In genomic region chr1:159991734-159992565, GRCm38 (mm10) we compare ENCODE assay signal across 30 mouse cellular contexts. TPM values are rescaled to one million over a fixed set of nuclear protein-coding genes. Genes with fewer than 3 reads are reported as not detected.
A peak's percentile ranks its signal among the peaks of the same experiment; 100 is the strongest.
DNase-seq lines count a peak whose midpoint lies in the region; ATAC-seq and TF ChIP-seq lines count a peak whose summit lies in the region.
"Had no signal": no experiment of that assay in that cellular context is flagged by ENCODE, and none has a peak within 500 bp of the region (broad histone marks: within the 10 kb centered on the region; RNA-seq: fewer than 3 reads in every experiment).

No protein-coding gene starts in this region.

- no peak; the same call in 1 of the 2 replicates for TF ChIP-seq POLR2A in spleen, adult 2 months (IDR thresholded peaks at IDR 0.05; ENCODE audit: low read depth, low read length)
- no peak for TF ChIP-seq POLR2A in bone marrow, adult 2 months (IDR thresholded peaks at IDR 0.05; ENCODE audit: borderline replicate concordance, control insufficient read depth, low read depth, low read length)

- DNase-seq in spleen, adult 2 months (ENCODE audit: low read depth in 1 of 2, low spot score in 2 of 2), result peak in 1 of 2 experiments; percentile 63
- DNase-seq in spleen, adult 18-20 months, result no peak
- DNase-seq in telencephalon, adult 2 months (ENCODE audit: low read depth, low spot score), result peak; percentile 23
- DNase-seq: adrenal gland, postnatal 14 days; cerebellum, adult 18-20 months; cerebellum, postnatal 10 days; gastrocnemius, postnatal 36 days; heart, postnatal 14 days; kidney, adult 2 months; layer of hippocampus, adult 9-11 months; liver; lung, postnatal 4 days; retina, postnatal 1 day; right cerebral cortex, postnatal 25 days; thymus, adult 2 months; thymus, postnatal 4 days had no signal

- no peak for TF ChIP-seq CTCF in spleen, adult 2 months (IDR thresholded peaks at IDR 0.05; ENCODE audit: extremely low read depth, insufficient read depth, insufficient read length, insufficient replicate concordance)
- TF ChIP-seq CTCF in bone marrow, adult 2 months (IDR thresholded peaks at IDR 0.05; ENCODE audit: control insufficient read depth, insufficient read depth, low read length), result no peak

- no peaks in the 10 kb centered on the region; the same call in 1 of the 2 replicates for H3K36me3 ChIP-seq in spleen, adult 2 months (ENCODE audit: control insufficient read depth, insufficient read depth, low read length)
- H3K36me3 ChIP-seq: embryonic facial prominence, embryonic 10.5 days; embryonic facial prominence, embryonic 15.5 days; intestine, embryonic 15.5 days; liver, embryonic 15.5 days; lung, embryonic 15.5 days; midbrain, embryonic 13.5 days had no signal

- no peak overlapping the region for H3K4me3 ChIP-seq in spleen, adult 2 months (ENCODE audit: extremely low read depth, insufficient read depth, insufficient read length)
- H3K4me3 ChIP-seq in bone marrow, adult 2 months (replicated peaks; ENCODE audit: control insufficient read depth, low read depth, low read length), result no peak overlapping the region
- H3K4me3 ChIP-seq: embryonic facial prominence, embryonic 10.5 days; embryonic facial prominence, embryonic 15.5 days; forebrain, embryonic 13.5 days; intestine, embryonic 15.5 days; liver, embryonic 15.5 days; lung, embryonic 15.5 days; midbrain, embryonic 13.5 days had no signal

- no peaks in the 10 kb centered on the region for H3K27me3 ChIP-seq in spleen, adult 2 months (ENCODE audit: control insufficient read depth, insufficient read depth, low read length)
- H3K27me3 ChIP-seq: embryonic facial prominence, embryonic 15.5 days; forebrain, embryonic 13.5 days; intestine, embryonic 15.5 days; liver, embryonic 15.5 days; lung, embryonic 15.5 days; midbrain, embryonic 13.5 days; Patski had no signal

- peaks cover 21% of the 10 kb centered on the region for H3K4me1 ChIP-seq in spleen, adult 2 months (ENCODE audit: control insufficient read depth, insufficient read depth, insufficient read length)
- peaks cover 1% of the 10 kb centered on the region; the same call in 1 of the 2 replicates for H3K4me1 ChIP-seq in bone marrow, adult 2 months (ENCODE audit: control insufficient read depth, insufficient read depth, low read length)
- H3K4me1 ChIP-seq: embryonic facial prominence, embryonic 10.5 days; embryonic facial prominence, embryonic 15.5 days; forebrain, embryonic 13.5 days; intestine, embryonic 15.5 days; liver, embryonic 15.5 days; lung, embryonic 15.5 days; midbrain, embryonic 13.5 days had no signal

- H3K27ac ChIP-seq in spleen, adult 2 months (ENCODE audit: insufficient read depth, low read length), result peak overlapping the region; percentile 97
- peak overlapping the region; percentile 84 for H3K27ac ChIP-seq in bone marrow, adult 2 months (ENCODE audit: control insufficient read depth, insufficient read depth, low read depth, low read length, poor library complexity)
- H3K27ac ChIP-seq: embryonic facial prominence, embryonic 10.5 days; embryonic facial prominence, embryonic 15.5 days; forebrain, embryonic 13.5 days; intestine, embryonic 15.5 days; liver, embryonic 15.5 days; lung, embryonic 15.5 days; midbrain, embryonic 13.5 days had no signal

- 0 out of 2 replicates have a peak, but pooled peaks have one; percentile 22 for ATAC-seq in monocyte, adult 5-6 weeks (replicated peaks; ENCODE audit: insufficient number of reproducible peaks, low FRiP score, low TSS enrichment, poor library complexity, severe bottlenecking)
- ATAC-seq in inflammation-experienced regulatory T-cells, adult 6 months, result no peak
- no peak for ATAC-seq in erythroblast, adult 5-6 weeks (replicated peaks; ENCODE audit: low FRiP score, poor library complexity, severe bottlenecking)
- ATAC-seq: forebrain, embryonic 13.5 days; hindbrain, embryonic 16.5 days; intestine, embryonic 15.5 days; midbrain, embryonic 13.5 days; Patski had no signal

- WGBS in spleen, adult 2 months, result 22% methylated on average over 4 of the region's 4 CpGs
- 54% methylated on average over 4 of the region's 4 CpGs for WGBS in bone marrow, adult 2 months

RNA-seq across cellular contexts. Expression of gene 4930523C07Rik, which starts 52.2 kb away (rescaled TPM):
- 37.4 and 37.9 TPM in 2 replicates for polyA plus RNA-seq in spleen, adult 2 months (2012; rRNA removed)
- polyA plus RNA-seq in bone marrow, adult 2 months (2011; ENCODE audit: insufficient read depth, insufficient read length, low replicate concordance, missing spikeins), result 70.1 and 95.2 TPM in 2 replicates
- total RNA-seq in monocyte, adult 5-6 weeks (2017), result 80.4 to 126 TPM (median 107 TPM) in 3 replicates
- polyA plus RNA-seq in inflammation-experienced regulatory T-cells, adult 6 months (2017; shearing (Covaris generic)), result 100 to 1,000 TPM; 146 to 245 (median 156) TPM
- 11.7 and 14.2 TPM in 2 replicates for total RNA-seq in erythroblast, adult 5-6 weeks (2015; ENCODE audit: low replicate concordance)
- total RNA-seq in erythroblast, adult 5-6 weeks (2017; ENCODE audit: low replicate concordance), result 30.2 and 31.4 TPM in 2 replicates
- total RNA-seq: MEL had no signal
